Mouse (Mus musculus) stomach, embryonic 14.5 days (tissue): ENCODE results near the gene Plcb1. TPM values are rescaled to one million over a fixed set of nuclear protein-coding genes. Genes with fewer than 3 reads are reported as not detected.
A peak's percentile ranks its signal among the peaks of the same experiment; 100 is the strongest.

Experiments used
- ATAC-seq: fragments of 200-750 bp; cut with Nextera tagmentation; 2 replicates; pipeline ENCODE4 v1.8.0; 2017; ENCODE audit warnings: low read depth, moderate TSS enrichment; ENCODE audit not compliant: insufficient number of reproducible peaks, insufficient read depth, low FRiP score
- H3K27ac ChIP-seq: fragments of 300-500 bp; sonication (generic); 2 replicates; pipeline ENCODE4 v1.5.1; 2014; ENCODE audit warnings: mild to moderate bottlenecking, low read length, moderate library complexity, mixed read lengths
- H3K27me3 ChIP-seq: fragments of 300-500 bp; sonication (generic); 2 replicates; pipeline ENCODE4 v1.6.1; 2014; ENCODE audit warnings: low read length, control low read depth, mixed read lengths; ENCODE audit not compliant: control insufficient read depth, insufficient read depth
- H3K36me3 ChIP-seq: fragments of 300-500 bp; sonication (generic); 2 replicates; pipeline ENCODE4 v1.6.1; 2014; ENCODE audit warnings: mild to moderate bottlenecking, control low read depth, low read length, moderate library complexity, mixed read lengths; ENCODE audit not compliant: control insufficient read depth, insufficient read depth
- H3K4me1 ChIP-seq: fragments of 300-500 bp; sonication (generic); 2 replicates; pipeline ENCODE4 v1.6.1; 2014; ENCODE audit warnings: low read length, control low read depth, mixed read lengths; ENCODE audit not compliant: control insufficient read depth, insufficient read depth
- H3K4me2 ChIP-seq: fragments of 300-500 bp; sonication (generic); replicated peaks from 2 replicates; pipeline ENCODE4 v1.6.1; 2014; ENCODE audit warnings: low read depth, low read length, control low read depth
- H3K4me3 ChIP-seq: fragments of 300-500 bp; sonication (generic); 2 replicates; pipeline ENCODE4 v1.5.1; 2014; ENCODE audit warnings: low read depth, low read length, control low read depth
- H3K9ac ChIP-seq: fragments of 300-500 bp; sonication (generic); replicated peaks from 2 replicates; pipeline ENCODE4 v1.6.1; 2014; ENCODE audit warnings: low read depth, mild to moderate bottlenecking, control low read depth, low read length, moderate library complexity, mixed read lengths
- H3K9me3 ChIP-seq: fragments of 300-500 bp; sonication (generic); 2 replicates; pipeline ENCODE4 v1.6.1; 2016; ENCODE audit warnings: low read depth, low read length, control low read depth; ENCODE audit not compliant: control insufficient read depth
- WGBS: fragments of 180-500 bp; shearing (Covaris S2); extraction: QIAGEN DNeasy Blood & Tissue Kit; methylation state at CpG from one replicate; pipeline ENCODE4 v1.1.7; 2014; 5-methylcytosine and 5-hydroxymethylcytosine counted together
- polyA plus RNA-seq: library from polyadenylated mRNA; unstranded; fragments of >200 nt; fragmentation: Nextera tagmentation; extraction: Ambion mirVana; gene quantifications from 2 replicates; pipeline ENCODE4 v1.2.1, GENCODE M21; 2014

Gene Plcb1
- polyA plus RNA-seq, 1 experiment from 2014 or later, result 25.3 TPM

GRCm38 (mm10) chr2:135439546-135440517 is 654.0 kb downstream of the Plcb1 start:
- Histone ChIP-seq H3K4me3 (no peak overlapping the region), H3K9me3 (no peaks in the 10 kb centered on the region), H3K9ac (no peak overlapping the region), H3K27me3 (no peaks in the 10 kb centered on the region), H3K4me1 (0 out of 2 replicates have a peak, but pooled peaks cover 5% of the 10 kb centered on the region), H3K4me2 (peak overlapping the region; percentile 11; the same call in 1 of the 2 replicates), H3K27ac (peak overlapping the region; percentile 92), H3K36me3 (no peaks in the 10 kb centered on the region)
- 8% methylated on average over 7 of the region's 7 CpGs for WGBS
- peak; percentile 76; the same call in 1 of the 2 replicates for ATAC-seq

DNA sequence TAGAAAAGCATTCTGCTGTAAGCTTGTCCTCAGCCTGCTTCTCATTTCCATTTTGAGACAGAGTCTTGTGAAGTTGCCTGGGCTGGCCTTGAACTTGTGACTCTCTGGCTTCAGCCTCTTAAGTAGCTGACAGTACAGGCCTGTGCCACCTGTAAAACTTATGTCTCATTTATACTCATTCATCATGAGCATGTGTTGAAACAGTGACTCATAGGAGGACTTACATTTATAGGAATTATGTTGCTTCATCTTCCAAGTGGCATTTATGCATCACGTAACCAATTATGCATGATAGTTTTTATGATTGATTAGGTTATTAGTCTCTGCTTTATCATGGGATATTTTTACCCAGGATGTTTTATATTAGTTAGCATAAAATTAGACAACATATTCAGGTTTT is 667.7 kb downstream of the Plcb1 start:
- Histone ChIP-seq H3K9me3 (no peaks in the 10 kb centered on the region), H3K27ac (no peak overlapping the region), H3K36me3 (no peaks in the 10 kb centered on the region), H3K27me3 (no peaks in the 10 kb centered on the region), H3K9ac (no peak overlapping the region), H3K4me2 (no peak overlapping the region), H3K4me3 (no peak overlapping the region), H3K4me1 (no peaks in the 10 kb centered on the region)
- WGBS, result 96% methylated on average over 1 of the region's 1 CpGs
- ATAC-seq, result no peak

DNA sequence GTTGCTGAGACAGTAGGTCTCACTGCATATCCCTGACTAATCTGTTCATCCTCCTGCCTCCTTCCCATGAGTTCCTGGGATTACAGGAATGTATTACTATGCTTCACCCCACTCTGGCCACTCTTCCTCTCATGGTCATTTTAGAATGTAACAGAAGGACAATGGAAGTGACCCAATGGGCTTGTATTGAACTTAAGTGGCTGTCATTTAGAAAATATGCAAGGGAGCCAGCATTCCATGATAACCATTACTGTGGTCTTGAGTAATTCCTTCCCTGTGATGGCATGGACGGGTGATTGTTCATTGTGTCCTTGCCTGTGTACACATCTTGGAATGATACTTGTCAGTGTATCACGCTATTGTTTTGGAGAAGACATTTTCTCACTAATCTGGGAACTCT is 668.1 kb downstream of the Plcb1 start:
- no peak overlapping the region for H3K27ac ChIP-seq
- H3K4me3 ChIP-seq, result no peak overlapping the region
- no peaks in the 10 kb centered on the region for H3K36me3 ChIP-seq
- H3K4me1 ChIP-seq, result no peaks in the 10 kb centered on the region
- no peak overlapping the region for H3K9ac ChIP-seq
- 76% methylated on average over 2 of the region's 2 CpGs for WGBS
- no peak for ATAC-seq
- H3K27me3 ChIP-seq, result no peaks in the 10 kb centered on the region
- no peak overlapping the region for H3K4me2 ChIP-seq
- H3K9me3 ChIP-seq, result no peaks in the 10 kb centered on the region

- ATAC-seq, result no peak
- H3K9ac ChIP-seq, result no peak overlapping the region
- WGBS, result 36% methylated on average over 1 of the region's 1 CpGs
Measured at GRCm38 (mm10) chr2:135454455-135454854, 668.6 kb downstream of the Plcb1 start.

GRCm38 (mm10) chr2:135467895-135468294 is 682.0 kb downstream of the Plcb1 start:
- Histone ChIP-seq H3K27me3 (no peaks in the 10 kb centered on the region), H3K36me3 (no peaks in the 10 kb centered on the region), H3K27ac (no peak overlapping the region), H3K9ac (no peak overlapping the region), H3K4me2 (no peak overlapping the region), H3K4me1 (no peaks in the 10 kb centered on the region), H3K9me3 (no peaks in the 10 kb centered on the region), H3K4me3 (no peak overlapping the region)
- 44% methylated on average over 4 of the region's 4 CpGs for WGBS
- ATAC-seq, result peak; percentile 61; the same call in 1 of the 2 replicates

More at GRCm38 (mm10) chr2:135454455-135454854, 668.6 kb downstream of the Plcb1 start:
- H3K4me1 ChIP-seq, result no peaks in the 10 kb centered on the region
- no peaks in the 10 kb centered on the region for H3K27me3 ChIP-seq
- no peak overlapping the region for H3K4me2 ChIP-seq
- no peaks in the 10 kb centered on the region for H3K36me3 ChIP-seq
- no peak overlapping the region for H3K27ac ChIP-seq
- H3K9me3 ChIP-seq, result no peaks in the 10 kb centered on the region
- H3K4me3 ChIP-seq, result no peak overlapping the region

GRCm38 (mm10) chr2:135474107-135474506 is 688.2 kb downstream of the Plcb1 start:
- Histone ChIP-seq H3K27me3 (no peaks in the 10 kb centered on the region), H3K9ac (no peak overlapping the region), H3K9me3 (no peaks in the 10 kb centered on the region), H3K36me3 (no peaks in the 10 kb centered on the region), H3K4me3 (no peak overlapping the region), H3K4me2 (no peak overlapping the region), H3K27ac (no peak overlapping the region), H3K4me1 (no peaks in the 10 kb centered on the region)
- ATAC-seq, result no peak
- 60% methylated on average over 4 of the region's 4 CpGs for WGBS

GRCm38 (mm10) chr2:135485248-135485647 is 699.4 kb downstream of the Plcb1 start:
- Histone ChIP-seq H3K4me1 (no peaks in the 10 kb centered on the region), H3K36me3 (no peaks in the 10 kb centered on the region), H3K9me3 (no peaks in the 10 kb centered on the region), H3K27me3 (no peaks in the 10 kb centered on the region), H3K4me3 (no peak overlapping the region), H3K4me2 (no peak overlapping the region), H3K27ac (no peak overlapping the region), H3K9ac (no peak overlapping the region)
- 64% methylated on average over 2 of the region's 2 CpGs for WGBS
- ATAC-seq, result no peak

DNA sequence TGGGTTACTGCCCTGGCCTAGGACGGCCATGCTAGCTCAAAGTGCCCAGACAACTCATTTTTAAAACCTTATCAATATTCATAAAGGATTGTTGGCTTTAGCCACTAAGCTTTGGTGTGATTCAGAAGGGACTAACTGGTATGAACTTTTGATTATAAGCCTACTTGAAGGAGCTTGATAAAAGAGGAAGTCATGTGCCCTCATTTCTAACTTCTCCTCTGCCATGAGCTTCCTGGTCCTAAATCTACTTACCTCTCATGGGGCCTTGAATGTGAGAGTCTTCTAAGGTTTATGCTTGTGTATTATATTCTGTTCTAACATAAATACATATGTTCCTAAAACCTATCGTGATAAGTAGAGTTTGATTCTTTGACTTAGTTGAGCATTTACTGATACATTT is 702.4 kb downstream of the Plcb1 start:
- Histone ChIP-seq H3K4me3 (no peak overlapping the region), H3K4me2 (no peak overlapping the region), H3K9ac (no peak overlapping the region), H3K36me3 (no peaks in the 10 kb centered on the region), H3K27me3 (no peaks in the 10 kb centered on the region), H3K9me3 (no peaks in the 10 kb centered on the region), H3K4me1 (no peaks in the 10 kb centered on the region), H3K27ac (no peak overlapping the region)
- no peak for ATAC-seq
- 91% methylated on average over 2 of the region's 2 CpGs for WGBS
